Mouse (Mus musculus) lung, postnatal 25 days (tissue): ENCODE measurements around the gene Lcor.

Experiments
- DNase-seq: peaks from one replicate; pipeline ENCODE4 v3.0.0; 2022; ENCODE audit warnings: low spot score

The Lcor gene

GRCm38 (mm10) chr19:41482190-41482908 is at the start of gene Lcor:
Gene Lcor, plus strand, starts transcription at chr19:41482637.
- peak; percentile 80 for DNase-seq

DNA sequence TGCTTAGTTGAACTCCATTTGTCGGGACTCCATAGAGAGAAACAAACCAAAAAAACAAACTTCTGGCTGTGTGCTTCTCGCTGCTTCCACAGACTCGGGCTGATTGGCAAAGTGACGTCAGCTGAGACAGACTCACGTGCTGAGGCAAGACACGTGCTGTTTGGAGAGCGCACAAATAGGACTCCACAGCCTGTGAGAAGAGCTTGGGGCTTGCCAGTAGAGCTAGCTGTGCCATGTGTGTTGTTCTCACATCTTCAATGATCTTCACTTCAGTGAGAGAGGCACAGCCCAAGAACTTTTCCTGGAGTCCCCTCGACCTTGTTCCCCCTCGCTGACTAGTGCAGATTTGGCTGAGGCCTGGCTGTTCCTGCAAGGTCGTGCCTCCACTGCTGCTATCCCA is 47.1 kb upstream of the Lcor start:
- DNase-seq, result no peak

DNA sequence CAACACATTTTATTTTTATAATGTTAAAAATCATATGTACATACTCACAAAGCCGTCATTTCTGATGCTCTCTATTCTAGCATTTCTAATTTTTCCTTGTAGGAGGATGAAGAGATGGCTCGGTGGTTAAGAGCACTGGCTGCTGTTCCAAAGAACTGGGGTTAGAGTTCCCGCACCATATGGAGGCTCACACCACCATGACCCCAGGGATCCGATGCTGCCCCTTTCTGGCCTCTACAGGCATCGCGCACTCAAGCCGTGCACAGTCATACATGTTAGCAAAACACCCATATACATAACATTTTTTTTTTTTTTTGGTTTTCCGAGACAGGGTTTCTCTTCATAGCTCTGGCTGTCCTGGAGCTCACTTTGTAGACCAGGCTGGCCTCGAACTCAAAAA is 46.0 kb upstream of the Lcor start:
- DNase-seq, result no peak

GRCm38 (mm10) chr19:41438953-41439352 is 43.5 kb upstream of the Lcor start:
- no peak for DNase-seq

- no peak for DNase-seq
These were observed 41.0 kb upstream of the Lcor start for GRCm38 (mm10) chr19:41441446-41441845.

DNA sequence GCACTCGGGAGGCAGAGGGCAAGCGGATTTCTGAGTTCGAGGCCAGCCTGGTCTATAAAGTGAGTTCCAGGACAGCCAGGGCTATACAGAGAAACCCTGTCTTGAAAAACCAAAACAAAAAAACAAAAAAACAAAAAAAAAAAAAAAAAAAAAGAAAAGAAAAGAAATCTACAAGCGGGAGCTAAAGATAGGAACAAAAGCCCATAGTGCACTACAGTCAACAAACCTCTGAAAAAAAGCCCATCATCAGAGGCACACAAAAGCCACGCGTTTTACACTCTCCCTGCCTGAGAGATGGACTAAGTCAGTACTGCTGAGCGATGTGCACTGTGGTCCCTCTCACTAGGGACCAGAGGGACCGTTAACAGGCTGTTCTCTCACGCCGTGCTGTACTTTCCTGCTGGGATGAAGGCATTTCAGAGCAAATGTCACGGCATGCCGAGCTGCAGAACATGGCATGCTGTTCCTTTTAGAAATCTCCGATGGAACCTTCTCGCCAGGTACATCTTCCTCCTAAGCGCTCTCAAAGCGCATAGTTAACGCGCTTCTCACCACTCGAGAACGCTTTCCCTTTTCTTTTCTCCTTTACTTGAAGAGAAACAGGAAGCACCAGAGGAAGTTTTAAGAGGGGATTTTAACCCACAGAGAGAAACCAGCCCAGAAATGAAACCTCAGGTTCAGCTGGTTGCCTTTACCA is 40.4 kb upstream of the Lcor start:
- no peak for DNase-seq

DNA sequence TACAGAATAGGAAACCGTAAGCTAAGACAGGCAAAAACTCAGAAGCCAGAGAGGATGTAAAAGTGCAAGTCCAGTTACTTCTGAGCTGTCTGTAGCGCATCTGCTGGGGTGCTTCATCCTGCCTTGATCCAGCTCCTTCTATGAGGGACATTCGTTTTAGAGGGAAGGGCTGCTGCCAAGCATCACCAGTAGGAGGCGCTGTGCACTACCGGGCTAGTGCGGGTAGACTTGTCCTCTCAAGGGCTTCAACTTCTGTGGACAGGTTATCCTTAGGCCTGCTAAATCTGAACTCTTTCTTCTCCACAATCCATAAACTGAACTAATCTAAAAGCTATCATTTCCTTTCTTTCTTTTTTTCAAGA is 39.8 kb upstream of the Lcor start:
- DNase-seq, result peak; percentile 55

DNA sequence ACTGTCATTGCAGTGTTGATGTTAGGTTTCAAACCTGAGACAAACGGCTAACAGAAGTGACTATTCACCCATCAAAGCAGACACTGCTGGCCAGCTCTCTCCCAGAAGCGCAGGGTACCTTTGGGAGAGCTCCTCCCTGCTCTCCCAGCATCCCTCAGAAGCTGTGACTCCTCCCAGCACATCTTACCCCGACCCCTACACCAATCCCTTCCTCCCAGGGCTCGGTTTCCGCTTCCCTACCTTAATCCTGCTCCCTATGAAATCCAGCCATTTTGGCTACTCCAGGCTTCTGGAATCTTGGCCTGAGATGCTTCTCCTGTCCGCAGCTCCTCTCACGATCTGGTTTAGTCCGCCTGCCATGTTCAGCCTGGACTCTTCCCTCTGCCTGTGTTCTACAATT is 37.9 kb upstream of the Lcor start:
- no peak for DNase-seq

DNA sequence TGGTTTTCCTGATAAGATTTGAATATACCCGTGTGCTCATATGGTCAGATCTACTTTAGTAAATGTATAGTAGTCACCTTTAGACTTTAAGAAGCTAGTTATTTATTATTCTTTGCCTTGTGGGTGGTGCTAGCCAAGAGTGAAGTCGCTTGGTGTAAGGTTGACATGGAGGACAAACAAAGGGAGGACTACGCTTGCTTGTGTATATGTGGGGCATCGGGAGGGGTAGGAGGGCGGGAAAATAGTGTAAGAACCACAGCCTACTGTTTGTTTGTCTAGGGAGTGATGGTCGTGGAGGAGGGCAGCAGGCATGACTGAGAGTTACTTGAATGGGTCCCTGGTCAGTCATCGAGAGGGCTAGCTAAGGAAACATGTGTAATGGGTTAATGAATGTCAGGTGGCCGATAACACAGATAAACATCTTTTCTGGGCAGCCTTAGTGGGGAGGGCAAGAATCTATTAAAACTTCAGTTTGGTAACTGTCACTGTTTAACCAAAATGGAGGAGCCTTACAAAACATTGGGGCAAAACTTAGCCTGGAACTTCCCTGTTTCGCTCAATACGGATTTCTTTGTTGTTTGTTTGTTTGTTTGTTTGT is 37.3 kb upstream of the Lcor start:
- DNase-seq, result no peak

DNA sequence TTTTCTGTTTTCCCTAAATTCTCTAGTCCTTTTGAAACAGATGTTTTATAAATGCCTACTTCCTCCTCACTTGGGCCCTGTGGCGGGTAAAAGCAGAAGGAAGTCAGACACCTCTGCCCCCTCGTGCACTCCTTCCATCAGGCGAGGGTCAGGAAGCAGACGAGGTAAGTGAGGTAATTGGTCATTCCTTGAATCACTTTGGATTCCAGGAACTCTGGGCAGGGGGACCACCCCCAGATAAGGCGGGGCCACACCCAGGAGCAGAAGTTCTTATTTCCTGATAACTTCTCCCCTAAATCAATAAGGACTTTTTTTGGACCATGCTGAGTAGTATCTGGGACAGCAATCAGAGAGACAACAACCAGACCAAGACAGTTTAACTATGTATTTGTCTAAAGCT is 36.7 kb upstream of the Lcor start:
- DNase-seq, result peak; percentile 24

- no peak for DNase-seq
These were observed 35.3 kb upstream of the Lcor start for GRCm38 (mm10) chr19:41447166-41447565.

GRCm38 (mm10) chr19:41447760-41448159 is 34.7 kb upstream of the Lcor start:
- no peak for DNase-seq

DNA sequence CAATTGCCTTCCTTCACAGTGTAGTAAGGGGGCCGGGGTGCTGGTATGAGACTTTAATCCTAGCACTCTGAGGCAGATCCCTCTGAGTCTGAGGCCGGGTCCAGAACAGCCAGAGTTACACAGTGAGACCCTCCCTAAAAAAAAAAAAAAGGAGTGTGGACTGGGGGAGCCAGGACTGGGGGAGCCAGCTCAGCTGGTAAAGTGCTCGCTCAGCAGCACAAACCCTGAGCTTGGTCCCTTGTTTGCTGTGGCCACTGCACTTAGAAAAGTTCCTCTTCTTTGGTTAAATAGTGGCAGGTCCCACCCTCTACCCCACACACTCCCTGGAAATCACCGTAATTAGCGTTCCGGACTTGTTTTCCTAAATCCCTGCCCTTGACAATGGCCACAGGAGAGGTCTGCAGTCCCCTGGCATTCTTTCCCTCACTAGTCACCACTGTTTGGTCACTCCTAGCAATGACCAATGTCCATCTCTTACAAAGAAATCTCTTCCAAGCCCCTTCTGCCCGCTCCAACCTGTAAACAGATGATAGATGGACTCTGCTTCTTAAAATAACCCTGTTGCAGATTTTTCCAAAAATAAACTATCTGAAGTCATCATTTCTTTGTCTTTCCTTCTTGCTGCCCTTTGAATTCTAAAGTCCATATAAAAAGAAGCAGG is 32.9 kb upstream of the Lcor start:
- DNase-seq, result no peak

GRCm38 (mm10) chr19:41452166-41452565 is 30.3 kb upstream of the Lcor start:
- no peak for DNase-seq

DNA sequence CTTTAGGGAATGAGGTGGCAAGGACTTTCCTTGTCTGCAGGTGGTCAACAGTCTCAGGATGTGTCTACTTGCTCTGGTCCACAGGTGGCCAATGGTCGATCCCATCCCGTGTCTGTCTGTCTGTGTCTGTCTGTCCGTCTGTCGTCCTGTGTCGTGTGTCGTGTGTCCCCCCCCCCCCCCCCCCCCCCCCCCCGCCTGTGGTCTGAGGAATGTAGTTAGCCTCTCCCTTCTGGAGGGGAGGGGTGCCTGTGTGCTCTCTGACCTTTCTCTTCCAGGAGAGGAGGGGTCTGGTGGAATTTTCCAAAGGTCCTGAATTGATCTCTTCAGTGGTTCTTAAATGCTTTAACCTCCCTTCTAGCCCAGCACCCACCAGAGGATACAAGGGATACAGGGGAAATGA is 27.8 kb upstream of the Lcor start:
- DNase-seq, result no peak

DNA sequence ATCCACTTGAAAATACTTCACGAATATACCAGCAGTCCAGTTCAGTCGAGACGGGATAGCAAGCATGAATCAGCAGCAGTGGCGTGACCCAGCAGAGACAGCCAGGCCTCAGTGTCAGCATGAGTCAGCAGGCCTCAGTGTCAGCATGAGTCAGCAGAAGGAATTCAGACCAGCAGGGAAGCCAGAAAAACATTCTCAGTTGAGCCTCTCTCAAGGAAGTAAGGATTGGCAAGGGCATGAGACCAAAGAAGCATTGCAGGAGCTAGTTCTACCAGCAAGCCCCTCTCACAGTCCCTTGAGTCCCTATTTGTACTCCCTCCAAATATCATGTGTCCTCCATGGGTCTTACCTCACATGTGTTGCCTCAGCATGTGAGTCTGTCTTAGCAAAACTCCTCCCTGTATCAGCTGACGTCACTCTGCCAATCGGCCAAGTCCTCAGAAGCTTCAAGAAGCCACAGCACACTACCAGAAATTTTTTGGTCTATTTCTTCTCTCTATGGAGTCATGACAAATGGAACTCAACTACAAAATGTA is 27.3 kb upstream of the Lcor start:
- DNase-seq, result peak; percentile 12

DNA sequence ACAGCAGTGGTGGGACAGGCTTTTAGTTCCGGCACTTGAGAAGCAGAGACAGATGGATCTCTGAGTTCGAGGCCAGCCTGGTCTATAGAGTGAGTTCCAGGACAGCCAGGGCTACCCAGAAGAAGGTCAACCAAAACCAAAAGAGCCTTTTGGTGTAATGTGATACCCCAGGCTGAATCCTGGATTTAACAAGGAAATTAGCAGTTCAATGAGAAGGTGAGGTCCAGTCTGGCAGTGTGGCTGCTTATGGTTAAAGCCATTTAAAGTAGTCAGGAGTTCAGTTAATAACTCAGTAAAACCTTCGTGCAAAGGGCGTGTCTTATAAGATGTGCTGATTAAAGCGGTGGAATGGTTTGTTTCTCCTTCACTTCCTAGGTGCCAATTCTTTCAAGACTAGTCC is 25.3 kb upstream of the Lcor start:
- DNase-seq, result no peak

DNA sequence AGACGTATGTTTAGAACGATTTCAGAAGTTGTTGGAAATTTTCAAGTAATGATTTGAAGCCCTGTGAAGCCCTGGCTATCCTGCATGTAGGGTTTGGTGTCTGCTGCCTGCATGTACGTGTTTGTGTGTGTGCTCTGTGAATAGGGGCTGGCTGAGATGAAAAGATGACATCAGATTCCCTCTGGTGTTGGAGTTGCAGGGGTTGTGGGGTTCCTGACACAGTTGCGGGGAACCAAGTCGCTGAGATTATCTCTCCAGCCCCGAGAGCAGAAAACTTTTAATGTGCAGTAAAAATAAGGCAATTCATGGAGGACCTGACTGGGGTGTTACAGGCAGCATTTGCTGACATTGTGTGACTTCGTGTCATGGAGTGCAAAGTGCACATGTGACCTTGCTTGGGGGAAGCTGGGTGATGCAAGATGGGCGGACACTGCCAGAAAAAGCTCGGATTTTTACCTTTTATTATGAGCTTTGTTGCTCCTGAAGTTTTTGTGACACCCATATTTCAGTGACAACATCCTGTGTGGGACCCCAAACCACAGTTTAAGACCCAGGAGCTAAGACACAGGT is 20.2 kb upstream of the Lcor start:
- no peak for DNase-seq

DNA sequence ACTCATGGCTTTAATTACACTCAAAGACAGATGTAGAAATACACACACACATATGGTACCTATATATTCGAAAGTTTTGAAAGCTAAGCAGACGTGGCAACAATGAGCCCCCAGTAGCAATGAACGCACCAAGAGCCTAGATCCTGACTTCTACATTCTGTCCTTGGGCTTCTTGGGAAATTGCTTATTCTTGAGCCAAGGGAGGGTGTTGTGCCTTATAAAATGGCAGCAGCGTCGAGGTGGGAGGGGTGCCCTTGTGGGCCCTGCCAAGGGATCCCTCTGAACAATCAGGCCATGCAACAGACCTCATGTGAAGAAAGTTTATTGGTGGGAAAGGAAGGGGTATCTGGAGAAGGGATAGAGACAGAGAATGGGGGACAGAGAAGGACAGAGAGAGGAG is 18.6 kb upstream of the Lcor start:
- no peak for DNase-seq

DNA sequence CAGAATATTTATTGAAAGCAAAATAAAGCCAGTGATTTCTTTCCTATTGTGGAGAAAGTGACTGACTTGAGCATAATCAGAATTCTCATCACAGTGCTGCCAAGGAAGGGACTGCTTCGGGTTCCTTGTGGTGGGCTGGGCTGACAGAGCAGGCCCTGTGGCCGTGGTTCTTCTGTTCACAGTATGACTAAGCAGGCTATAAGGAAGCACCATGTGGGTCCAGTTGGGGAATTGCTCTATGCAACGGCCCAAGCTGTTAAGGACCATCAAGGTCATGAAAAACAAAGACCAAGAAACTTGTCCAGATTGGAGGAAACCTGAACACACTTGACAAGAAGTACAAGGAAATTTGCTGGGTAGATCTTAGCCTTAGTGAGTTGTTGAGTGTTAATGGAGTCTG is 16.0 kb upstream of the Lcor start:
- DNase-seq, result no peak

DNA sequence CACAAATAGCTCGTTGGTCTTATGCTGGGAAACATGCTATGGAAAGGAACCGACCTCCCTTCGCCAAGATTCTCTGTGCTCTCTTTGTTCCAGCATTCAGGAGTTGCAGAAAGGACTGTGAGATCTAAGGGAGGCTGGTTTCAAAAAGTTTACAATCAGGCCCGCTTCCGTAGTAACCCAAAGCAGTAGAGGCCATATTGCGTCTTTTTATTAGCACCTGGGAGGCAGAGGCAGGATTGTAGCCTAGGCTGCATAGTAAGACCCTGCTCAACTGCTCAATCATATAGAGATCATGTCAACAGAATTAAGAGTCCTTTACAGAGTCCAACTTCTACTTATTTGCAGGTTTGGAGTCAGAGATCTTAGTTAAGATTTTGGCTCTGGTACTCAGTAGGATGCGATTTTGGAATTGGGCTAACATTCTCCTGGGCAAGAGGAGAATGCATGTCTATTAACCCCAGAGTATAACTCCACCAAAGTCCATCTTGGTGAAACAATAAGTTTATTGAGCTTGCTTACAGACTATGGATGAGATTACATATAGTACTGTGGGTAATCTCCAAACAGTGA is 8.8 kb upstream of the Lcor start:
- no peak for DNase-seq

DNA sequence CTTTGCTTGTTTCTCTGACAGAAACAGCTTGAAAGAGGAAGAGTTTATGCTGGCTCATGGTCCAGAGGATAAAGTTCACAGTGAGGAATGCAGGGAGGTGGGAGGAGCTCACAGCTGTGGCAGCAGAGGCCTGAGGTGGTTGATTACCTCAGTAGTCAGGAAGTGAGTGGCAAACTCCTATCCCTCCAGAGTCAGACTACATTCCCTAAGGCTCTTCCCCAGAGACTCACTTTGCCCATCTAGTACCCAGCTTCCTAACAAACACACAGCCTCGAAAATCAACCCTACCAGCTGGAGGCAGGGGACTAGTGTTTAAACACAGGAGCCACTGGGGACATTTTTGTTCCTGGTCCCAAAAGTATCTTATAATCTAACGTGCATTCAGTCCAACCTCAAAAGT is 7.5 kb upstream of the Lcor start:
- peak; percentile 23 for DNase-seq
